Mouse (Mus musculus): ENCODE data around the gene Neurl2. TPM values are rescaled to one million over a fixed set of nuclear protein-coding genes. Genes with fewer than 3 reads are reported as not detected.
A peak's percentile ranks its signal among the peaks of the same experiment; 100 is the strongest.

Gene Neurl2
- polyA plus RNA-seq, 2 experiments = 0.70 to 1.0 TPM

GRCm38 (mm10) chr2:164817703-164818102 lies 15.6 kb downstream of the Neurl2 start:
- 67% methylated on average over 5 of the region's 5 CpGs for WGBS (ENCODE audit: insufficient replicate concordance)
- no peak for TF ChIP-seq EP300 (IDR thresholded peaks at IDR 0.05; ENCODE audit: low read depth)
- peak; percentile 21; the same call in 1 of the 2 replicates for TF ChIP-seq CTCF (IDR thresholded peaks at IDR 0.05; ENCODE audit: low read depth)

GRCm38 (mm10) chr2:164817206-164817605 lies 16.1 kb downstream of the Neurl2 start:
- no peak overlapping the region for H3K4me2 ChIP-seq (ENCODE audit: low read depth)
- no peak overlapping the region for H3K9ac ChIP-seq (replicated peaks)
- ATAC-seq (ENCODE audit: insufficient read depth) = no peak
- no peaks in the 10 kb centered on the region for H3K9me3 ChIP-seq (ENCODE audit: control insufficient read depth, low read length)
- H3K4me3 ChIP-seq (ENCODE audit: insufficient read depth in 1 of 2, low read depth in 2 of 2, low read length in 2 of 2) = no peak overlapping the region
- 0 out of 2 replicates have a peak, but pooled peaks cover 2% of the 10 kb centered on the region for H3K36me3 ChIP-seq (replicated peaks; ENCODE audit: control insufficient read depth, insufficient read depth, low read depth)
- H3K27me3 ChIP-seq (ENCODE audit: control insufficient read depth, insufficient read depth, low read length) = no peaks in the 10 kb centered on the region
- no peak for TF ChIP-seq CTCF (IDR thresholded peaks at IDR 0.05; ENCODE audit: low read depth)
- TF ChIP-seq EP300 (IDR thresholded peaks at IDR 0.05; ENCODE audit: low read depth) = no peak
- no peak for DNase-seq (ENCODE audit: low read depth in 3 of 3, low spot score in 3 of 3)
- no peak overlapping the region for H3K27ac ChIP-seq
- 77% methylated on average over 6 of the region's 6 CpGs for WGBS (ENCODE audit: insufficient replicate concordance)
- peaks cover 13 to 17% of the 10 kb centered on the region in 2 experiments for H3K4me1 ChIP-seq (replicated peaks; ENCODE audit: control insufficient read depth in 2 of 2, insufficient read depth in 2 of 2, low read length in 1 of 2)

More at GRCm38 (mm10) chr2:164817703-164818102, 15.6 kb downstream of the Neurl2 start:
- 0 out of 2 replicates have a peak, but pooled peaks cover 2% of the 10 kb centered on the region for H3K36me3 ChIP-seq (replicated peaks; ENCODE audit: control insufficient read depth, insufficient read depth, low read depth)
- H3K4me1 ChIP-seq (replicated peaks; ENCODE audit: control insufficient read depth in 2 of 2, insufficient read depth in 2 of 2, low read length in 1 of 2) = peaks cover 16 to 20% of the 10 kb centered on the region in 2 experiments
- H3K4me3 ChIP-seq (ENCODE audit: insufficient read depth in 1 of 2, low read depth in 2 of 2, low read length in 2 of 2) = no peak overlapping the region
- no peak for DNase-seq (ENCODE audit: low read depth in 3 of 3, low spot score in 3 of 3)
- H3K9me3 ChIP-seq (ENCODE audit: control insufficient read depth, low read length) = no peaks in the 10 kb centered on the region
- no peak overlapping the region for H3K9ac ChIP-seq (replicated peaks)
- H3K4me2 ChIP-seq (ENCODE audit: low read depth) = no peak overlapping the region
- no peak for ATAC-seq (ENCODE audit: insufficient read depth)
- H3K27ac ChIP-seq = no peak overlapping the region
- H3K27me3 ChIP-seq (ENCODE audit: control insufficient read depth, insufficient read depth, low read length) = no peaks in the 10 kb centered on the region

- H3K27ac ChIP-seq = peak overlapping the region; percentile 56
- H3K4me3 ChIP-seq (ENCODE audit: insufficient read depth in 1 of 2, low read depth in 2 of 2, low read length in 2 of 2) = no peak overlapping the region
- H3K27me3 ChIP-seq (ENCODE audit: control insufficient read depth, insufficient read depth, low read length) = no peaks in the 10 kb centered on the region
- DNase-seq (ENCODE audit: low read depth in 3 of 3, low spot score in 3 of 3) = no peak
- peak overlapping the region; percentile 32; the same call in 1 of the 2 replicates for H3K9ac ChIP-seq (replicated peaks)
- peak; percentile 79 for ATAC-seq (ENCODE audit: insufficient read depth)
- no peak for TF ChIP-seq CTCF (IDR thresholded peaks at IDR 0.05; ENCODE audit: low read depth)
- peak; percentile 73 for TF ChIP-seq EP300 (IDR thresholded peaks at IDR 0.05; ENCODE audit: low read depth)
- H3K36me3 ChIP-seq (replicated peaks; ENCODE audit: control insufficient read depth, insufficient read depth, low read depth) = 0 out of 2 replicates have a peak, but pooled peaks cover 2% of the 10 kb centered on the region
- H3K4me2 ChIP-seq (ENCODE audit: low read depth) = peak overlapping the region; percentile 33
- H3K4me1 ChIP-seq (replicated peaks; ENCODE audit: control insufficient read depth in 2 of 2, insufficient read depth in 2 of 2, low read length in 1 of 2) = peaks cover 11 to 15% of the 10 kb centered on the region in 2 experiments
- WGBS (ENCODE audit: insufficient replicate concordance) = 46% methylated on average over 8 of the region's 8 CpGs
- no peaks in the 10 kb centered on the region for H3K9me3 ChIP-seq (ENCODE audit: control insufficient read depth, low read length)
Measured at GRCm38 (mm10) chr2:164815821-164816220, 17.4 kb downstream of the Neurl2 start.

- no peaks in the 10 kb centered on the region for H3K27me3 ChIP-seq (ENCODE audit: control insufficient read depth, insufficient read depth, low read length)
- WGBS (ENCODE audit: insufficient replicate concordance) = 46% methylated on average over 5 of the region's 5 CpGs
Measured at GRCm38 (mm10) chr2:164815348-164815747, 17.9 kb downstream of the Neurl2 start.

GRCm38 (mm10) chr2:164813557-164813956 lies 19.7 kb downstream of the Neurl2 start:
- H3K9ac ChIP-seq (replicated peaks) = no peak overlapping the region
- no peaks in the 10 kb centered on the region for H3K27me3 ChIP-seq (ENCODE audit: control insufficient read depth, insufficient read depth, low read length)
- H3K4me1 ChIP-seq (replicated peaks; ENCODE audit: control insufficient read depth in 2 of 2, insufficient read depth in 2 of 2, low read length in 1 of 2) = peaks cover 11 to 15% of the 10 kb centered on the region in 2 experiments
- H3K27ac ChIP-seq = no peak overlapping the region
- no peak for TF ChIP-seq CTCF (IDR thresholded peaks at IDR 0.05; ENCODE audit: low read depth)
- TF ChIP-seq EP300 (IDR thresholded peaks at IDR 0.05; ENCODE audit: low read depth) = no peak
- WGBS (ENCODE audit: insufficient replicate concordance) = 68% methylated on average over 2 of the region's 2 CpGs
- no peak for DNase-seq (ENCODE audit: low read depth in 3 of 3, low spot score in 3 of 3)
- H3K4me2 ChIP-seq (ENCODE audit: low read depth) = no peak overlapping the region
- H3K4me3 ChIP-seq (ENCODE audit: insufficient read depth in 1 of 2, low read depth in 2 of 2, low read length in 2 of 2) = no peak overlapping the region
- no peaks in the 10 kb centered on the region for H3K9me3 ChIP-seq (ENCODE audit: control insufficient read depth, low read length)
- 0 out of 2 replicates have a peak, but pooled peaks cover 2% of the 10 kb centered on the region for H3K36me3 ChIP-seq (replicated peaks; ENCODE audit: control insufficient read depth, insufficient read depth, low read depth)
- no peak for ATAC-seq (ENCODE audit: insufficient read depth)

More at GRCm38 (mm10) chr2:164815348-164815747, 17.9 kb downstream of the Neurl2 start:
- Histone ChIP-seq H3K4me3 (ENCODE audit: insufficient read depth in 1 of 2, low read depth in 2 of 2, low read length in 2 of 2) (no peak overlapping the region), H3K4me2 (ENCODE audit: low read depth) (peak overlapping the region; percentile 33), H3K9me3 (ENCODE audit: control insufficient read depth, low read length) (no peaks in the 10 kb centered on the region), H3K36me3 (replicated peaks; ENCODE audit: control insufficient read depth, insufficient read depth, low read depth) (no peaks in the 10 kb centered on the region), H3K9ac (replicated peaks) (peak overlapping the region; percentile 32; the same call in 1 of the 2 replicates), H3K27ac (peak overlapping the region; percentile 56), H3K4me1 (replicated peaks; ENCODE audit: control insufficient read depth in 2 of 2, insufficient read depth in 2 of 2, low read length in 1 of 2) (peaks cover 11 to 15% of the 10 kb centered on the region in 2 experiments)
- DNase-seq (ENCODE audit: low read depth in 3 of 3, low spot score in 3 of 3) = no peak
- TF ChIP-seq CTCF (IDR thresholded peaks at IDR 0.05; ENCODE audit: low read depth) = no peak
- TF ChIP-seq EP300 (IDR thresholded peaks at IDR 0.05; ENCODE audit: low read depth) = no peak
- peak; percentile 60 for ATAC-seq (ENCODE audit: insufficient read depth)

Data from liver, embryonic 14.5 days (tissue).